Mouse (Mus musculus): ENCODE results near the gene Myadml2.

DNA sequence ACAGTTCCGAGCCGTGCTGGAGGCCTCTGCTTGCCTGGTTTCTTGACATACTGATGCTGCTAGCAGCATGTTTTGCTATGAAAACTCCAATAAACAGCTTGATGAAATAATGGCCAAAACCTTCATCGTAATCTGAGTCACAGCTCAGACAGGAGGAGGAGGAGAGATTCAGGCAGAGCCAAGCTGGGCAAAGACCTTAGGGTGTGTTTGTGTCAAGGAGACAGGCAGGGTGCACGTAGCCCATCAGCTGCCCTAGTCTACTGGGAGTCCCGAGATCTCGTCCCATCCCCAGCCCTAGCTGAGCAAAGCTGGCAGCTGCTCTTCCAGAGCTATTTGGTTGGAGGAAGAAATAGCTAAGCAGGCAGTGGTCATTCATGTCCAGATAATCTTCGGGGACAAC is 42.3 kb downstream of the Myadml2 start:
- TF ChIP-seq TBP (IDR thresholded peaks at IDR 0.05; ENCODE audit: low read depth, low read length) = no peak
- TF ChIP-seq GATA1 (IDR thresholded peaks at IDR 0.05; ENCODE audit: low read depth, low read length) = no peak
- no peak for TF ChIP-seq POLR2A (IDR thresholded peaks at IDR 0.05; ENCODE audit: control insufficient read depth in 1 of 2, insufficient read depth in 1 of 2, low read depth in 1 of 2, low read length in 2 of 2, poor library complexity in 1 of 2)
- no peak for TF ChIP-seq CTCF (IDR thresholded peaks at IDR 0.05 in 2 of 3, conservative IDR thresholded peaks at IDR 0.05 in 1 of 3; ENCODE audit: control insufficient read depth in 1 of 3, insufficient read depth in 1 of 3, low read depth in 2 of 3, low read length in 3 of 3, poor library complexity in 1 of 3, severe bottlenecking in 1 of 3)
- no peak for TF ChIP-seq EP300 (IDR thresholded peaks at IDR 0.05; ENCODE audit: low read depth in 1 of 2, low read length in 2 of 2)

Data from MEL (cell line).